Mouse (Mus musculus): ENCODE data around the gene Ltbp1.
A peak's percentile ranks its signal among the peaks of the same experiment; 100 is the strongest.

Ltbp1 gene

DNA sequence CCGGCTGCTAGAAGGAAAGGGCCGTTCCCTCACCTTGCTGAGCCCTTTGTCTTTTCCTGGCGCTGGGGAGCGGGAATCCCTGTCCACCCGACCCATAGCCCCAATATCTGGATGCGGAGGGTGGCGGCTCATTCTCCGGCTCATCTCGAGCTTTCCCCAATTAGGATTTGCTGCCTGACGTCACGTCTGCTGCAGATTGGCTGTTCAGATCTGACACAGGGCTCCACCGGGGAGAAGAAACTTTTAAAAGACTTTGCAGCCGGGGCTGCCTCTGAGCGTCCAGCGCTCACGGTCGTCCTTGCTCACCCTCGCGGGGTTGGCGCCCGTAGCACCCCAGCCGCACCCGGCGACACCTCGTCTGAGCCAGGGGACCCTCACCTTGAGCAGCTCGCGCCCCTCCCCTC, at the start of gene Ltbp1:
Ltbp1 (plus strand) TSS at position 288 of the 404 bp plus-strand sequence.
- peak; percentile 77 for DNase-seq (ENCODE audit: low spot score)

GRCm38 (mm10) chr17:74959481-74960245, 45.7 kb upstream of the Ltbp1 start:
- no peak for DNase-seq (ENCODE audit: low spot score)

- no peak for DNase-seq (ENCODE audit: low spot score)
Measured at GRCm38 (mm10) chr17:74963222-74963621, 42.1 kb upstream of the Ltbp1 start.

GRCm38 (mm10) chr17:74963861-74964260, 41.5 kb upstream of the Ltbp1 start:
- DNase-seq (ENCODE audit: low spot score): no peak

DNA sequence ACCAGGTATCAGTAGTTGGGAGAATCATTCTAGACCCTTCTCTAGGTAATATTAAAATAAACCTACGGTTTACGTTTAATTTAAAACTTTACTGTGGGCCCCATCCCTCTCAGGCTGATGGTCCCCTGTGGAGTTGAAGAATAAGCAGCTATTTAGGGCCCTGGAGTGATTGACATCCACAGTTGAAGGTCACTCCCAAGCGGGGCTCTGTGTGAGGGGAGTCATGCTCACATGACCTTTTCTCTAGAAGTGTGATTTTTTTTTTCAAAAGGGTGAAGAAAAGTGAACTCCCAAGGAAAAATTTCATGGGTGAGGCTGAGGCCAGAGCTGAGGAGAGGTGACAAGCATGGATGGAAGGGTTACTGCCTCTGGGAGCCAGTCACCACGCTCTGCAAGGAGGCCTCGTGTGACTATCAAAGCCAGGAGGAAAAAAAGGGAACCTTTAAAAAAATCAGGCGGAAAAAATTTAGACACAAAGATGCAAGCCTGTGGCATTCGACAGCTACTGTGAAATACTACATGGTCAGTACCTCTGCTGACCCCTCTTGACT, 38.0 kb upstream of the Ltbp1 start:
- DNase-seq (ENCODE audit: low spot score): no peak

DNA sequence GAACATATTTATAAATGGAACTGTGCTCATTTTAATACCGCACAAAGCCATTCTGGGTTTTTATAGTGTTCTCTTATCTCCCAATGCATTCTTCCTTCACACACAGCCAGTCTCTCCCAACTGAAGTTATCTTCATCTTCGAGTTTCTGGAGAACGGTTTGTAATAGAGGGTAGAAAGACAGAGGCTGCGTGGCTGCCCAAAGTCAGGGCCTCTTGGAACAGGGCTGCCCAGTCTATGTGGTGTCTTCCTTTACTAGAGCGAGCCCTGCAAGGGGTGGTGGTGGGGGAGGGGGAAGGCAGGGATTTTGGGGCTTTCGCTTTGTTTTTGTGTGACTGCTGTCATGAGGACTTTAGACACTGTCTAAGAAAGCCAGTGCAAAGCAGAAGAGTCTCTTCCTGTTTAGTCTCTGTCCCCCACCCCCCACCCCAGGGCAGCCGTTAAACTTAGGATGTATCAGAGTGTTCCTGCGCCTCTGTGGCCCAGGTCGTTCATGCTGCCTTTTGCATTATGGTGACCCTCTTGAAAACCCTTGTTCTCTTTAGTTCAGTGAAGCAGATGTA, 37.1 kb upstream of the Ltbp1 start:
- DNase-seq (ENCODE audit: low spot score): no peak

- peak; percentile 41 for DNase-seq (ENCODE audit: low spot score)
Measured at GRCm38 (mm10) chr17:74968738-74969271, 36.6 kb upstream of the Ltbp1 start.

DNA sequence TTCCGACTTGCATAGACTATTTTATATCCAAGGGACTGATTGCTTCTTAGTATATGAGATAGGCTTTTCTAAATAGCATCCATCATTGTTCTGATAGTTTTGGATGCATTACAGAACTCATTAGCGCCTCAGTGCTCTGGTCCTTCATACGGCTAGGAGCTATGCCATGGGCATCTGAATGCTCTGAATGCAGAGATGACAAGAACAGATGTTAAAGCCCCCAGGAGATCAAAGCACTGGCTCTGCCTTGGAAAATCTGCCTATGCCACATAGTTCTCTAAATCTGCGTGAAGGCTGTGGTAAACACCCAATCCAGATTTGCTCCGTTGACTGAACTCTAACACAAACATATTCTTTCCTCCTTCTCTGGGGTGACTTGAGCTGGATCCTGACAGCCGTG, 30.2 kb upstream of the Ltbp1 start:
- DNase-seq (ENCODE audit: low spot score): no peak

GRCm38 (mm10) chr17:74976167-74976985, 29.0 kb upstream of the Ltbp1 start:
- DNase-seq (ENCODE audit: low spot score): no peak

DNA sequence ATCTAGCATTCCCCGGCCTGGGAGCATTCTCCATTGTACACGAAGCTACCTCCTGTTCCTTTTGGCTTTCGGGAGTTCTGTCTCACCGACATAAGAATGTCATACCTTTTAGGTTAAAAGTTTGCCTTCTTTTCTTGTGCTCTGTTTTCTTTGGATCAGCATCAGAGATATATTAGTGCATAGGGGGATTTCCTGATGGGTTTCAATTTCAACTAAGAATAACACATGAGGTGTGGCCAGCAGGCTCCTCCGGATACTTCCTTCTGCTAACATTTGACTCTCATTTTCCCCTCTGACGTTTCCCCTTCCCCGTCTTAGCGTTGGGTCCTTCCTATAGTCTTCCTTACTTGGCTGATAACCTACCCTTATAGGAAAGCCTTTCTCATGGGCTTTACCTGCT, 25.6 kb upstream of the Ltbp1 start:
- no peak for DNase-seq (ENCODE audit: low spot score)

GRCm38 (mm10) chr17:74981703-74982102, 23.7 kb upstream of the Ltbp1 start:
- no peak for DNase-seq (ENCODE audit: low spot score)

GRCm38 (mm10) chr17:74982880-74983279, 22.5 kb upstream of the Ltbp1 start:
- no peak for DNase-seq (ENCODE audit: low spot score)

- DNase-seq (ENCODE audit: low spot score): no peak
Measured at GRCm38 (mm10) chr17:74984071-74984470, 21.3 kb upstream of the Ltbp1 start.

GRCm38 (mm10) chr17:74984681-74985080, 20.7 kb upstream of the Ltbp1 start:
- DNase-seq (ENCODE audit: low spot score): no peak

GRCm38 (mm10) chr17:74987067-74987466, 18.3 kb upstream of the Ltbp1 start:
- DNase-seq (ENCODE audit: low spot score): no peak

- no peak for DNase-seq (ENCODE audit: low spot score)
Measured at GRCm38 (mm10) chr17:74989691-74990090, 15.7 kb upstream of the Ltbp1 start.

DNA sequence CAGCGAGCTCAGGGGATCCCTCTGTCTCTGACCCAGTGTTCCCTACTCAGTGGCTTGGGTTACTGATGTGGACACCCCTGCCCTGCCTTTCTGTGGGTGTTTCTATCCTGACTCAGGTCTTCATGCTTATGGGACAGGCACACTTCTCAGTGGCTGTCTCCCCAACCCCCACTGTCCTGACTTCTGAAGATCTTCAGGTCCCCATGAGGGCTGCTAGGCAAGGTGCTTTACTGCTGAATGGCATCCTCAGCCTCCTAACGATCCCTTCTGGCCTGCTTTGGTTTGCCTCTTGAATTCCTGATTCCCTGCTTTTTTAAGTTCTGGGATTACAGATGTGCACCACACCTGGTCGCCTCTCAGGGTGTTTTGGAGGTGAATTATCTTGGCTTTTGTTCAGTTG, 14.8 kb upstream of the Ltbp1 start:
- DNase-seq (ENCODE audit: low spot score): no peak

DNA sequence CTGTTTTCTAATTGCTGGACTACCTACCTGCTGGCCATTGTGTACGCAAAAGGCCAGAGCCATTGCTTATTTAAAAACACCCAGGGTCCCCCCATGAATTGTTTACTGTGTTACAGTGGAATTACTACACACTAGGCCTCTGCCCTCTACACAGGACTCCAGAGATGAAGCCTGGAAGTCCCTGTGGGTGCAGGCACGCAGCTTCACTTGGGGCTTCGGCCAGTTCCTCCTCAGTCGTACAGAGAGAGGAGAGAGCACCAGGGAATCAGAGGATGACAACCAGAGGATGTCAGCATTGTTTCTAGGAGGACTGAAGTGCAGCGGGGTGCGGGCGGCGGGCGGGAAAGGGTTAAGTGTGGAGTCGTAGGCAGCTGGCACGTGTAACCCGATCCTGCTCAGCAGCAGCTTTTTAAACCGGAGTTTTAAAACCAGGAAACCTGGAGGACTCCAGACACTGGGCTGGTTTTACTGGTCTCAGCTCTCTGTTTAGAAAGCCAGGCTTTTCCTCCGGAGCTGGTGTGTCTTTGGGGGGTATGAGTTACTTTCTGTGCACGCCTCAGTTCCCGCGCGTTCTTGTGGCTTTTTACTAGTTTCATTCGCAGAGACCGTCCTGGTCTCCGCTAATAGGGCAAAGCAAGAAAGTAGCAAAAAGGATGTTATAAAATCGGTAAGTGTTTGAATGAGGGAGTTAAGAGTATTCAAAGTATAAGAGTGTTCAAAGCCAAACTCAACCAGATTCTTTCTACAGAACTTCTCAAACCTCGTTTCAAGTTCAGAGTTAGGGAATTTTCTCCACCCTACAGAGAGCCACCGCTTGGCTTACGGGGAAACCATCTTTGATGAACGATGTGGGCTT, 11.4 kb upstream of the Ltbp1 start:
- peak; percentile 71 for DNase-seq (ENCODE audit: low spot score)

DNA sequence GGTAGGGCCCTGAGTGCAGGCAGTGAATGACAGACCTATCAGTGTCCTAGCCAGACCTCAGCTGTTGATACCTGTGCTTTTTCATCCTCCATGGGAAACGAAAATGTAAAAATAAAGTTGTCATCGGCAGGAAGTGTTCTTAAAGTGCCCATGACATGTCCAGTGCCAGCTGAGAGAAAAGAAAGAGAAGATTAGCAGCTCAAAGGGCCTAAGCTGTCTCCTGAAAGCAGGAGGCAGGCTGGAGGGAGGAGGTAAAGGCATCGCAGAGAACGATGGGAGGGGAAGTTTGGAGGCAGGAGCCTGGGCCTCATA, 10.8 kb upstream of the Ltbp1 start:
- DNase-seq (ENCODE audit: low spot score): peak; percentile 18

- no peak for DNase-seq (ENCODE audit: low spot score)
Measured at GRCm38 (mm10) chr17:74995266-74995665, 10.1 kb upstream of the Ltbp1 start.

DNA sequence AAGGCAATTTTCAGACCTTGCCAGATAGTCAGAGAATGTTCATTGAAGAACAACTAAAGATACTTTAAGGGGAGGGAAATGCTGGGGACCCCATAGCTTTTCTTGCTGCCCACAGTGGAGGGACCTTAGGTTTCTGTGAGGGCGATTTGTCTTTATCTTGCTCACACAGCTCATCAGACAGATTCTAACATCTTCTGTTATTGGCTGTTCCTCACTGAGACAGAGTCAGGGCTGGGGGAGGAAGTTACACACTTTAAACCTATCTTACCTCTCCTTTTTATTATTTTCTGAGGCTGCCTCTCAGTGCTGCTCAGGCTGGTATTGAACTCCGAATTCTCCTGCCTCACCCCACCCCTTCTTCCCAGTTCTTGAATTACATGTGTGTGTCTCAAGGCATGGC, 5.3 kb upstream of the Ltbp1 start:
- DNase-seq (ENCODE audit: low spot score): no peak

GRCm38 (mm10) chr17:75004820-75005219, 548 bp upstream of the Ltbp1 start:
- peak; percentile 93 for DNase-seq (ENCODE audit: low spot score)
